Mouse (Mus musculus): ENCODE data around the gene Arl5c. TPM values are rescaled to one million over a fixed set of nuclear protein-coding genes. Genes with fewer than 3 reads are reported as not detected.
A peak's percentile ranks its signal among the peaks of the same experiment; 100 is the strongest.

Gene Arl5c
- polyA plus RNA-seq, 1 experiment from 2014 or later = 9.9 TPM

GRCm38 (mm10) chr11:98003171-98003671, 7.2 kb upstream of the Arl5c start:
- no peaks in the 10 kb centered on the region for H3K9me3 ChIP-seq (ENCODE audit: control insufficient read depth, low read length)
- H3K27ac ChIP-seq (replicated peaks; ENCODE audit: low read depth, low read length) = no peak overlapping the region
- H3K27me3 ChIP-seq (ENCODE audit: control insufficient read depth, insufficient read depth, low read length) = peaks cover 12% of the 10 kb centered on the region
- H3K4me1 ChIP-seq (ENCODE audit: control insufficient read depth, insufficient read depth, low read length) = peaks cover 18% of the 10 kb centered on the region
- ATAC-seq (ENCODE audit: insufficient number of reproducible peaks, low FRiP score, low TSS enrichment, low read depth) (peak; percentile 44; the same call in 1 of the 2 replicates), DNase-seq (ENCODE audit: low spot score) (no peak)
- peak overlapping the region; percentile 5; the same call in 1 of the 2 replicates for H3K4me3 ChIP-seq (ENCODE audit: low read depth, low read length)
- no peaks in the 10 kb centered on the region for H3K36me3 ChIP-seq (ENCODE audit: control insufficient read depth, insufficient read depth, low read length)
- H3K4me2 ChIP-seq (ENCODE audit: low read depth, severe bottlenecking) = peak overlapping the region; percentile 27; the same call in 1 of the 2 replicates
- WGBS = 23% methylated on average over 17 of the region's 17 CpGs
- H3K9ac ChIP-seq (ENCODE audit: low read length) = no peak overlapping the region

DNA sequence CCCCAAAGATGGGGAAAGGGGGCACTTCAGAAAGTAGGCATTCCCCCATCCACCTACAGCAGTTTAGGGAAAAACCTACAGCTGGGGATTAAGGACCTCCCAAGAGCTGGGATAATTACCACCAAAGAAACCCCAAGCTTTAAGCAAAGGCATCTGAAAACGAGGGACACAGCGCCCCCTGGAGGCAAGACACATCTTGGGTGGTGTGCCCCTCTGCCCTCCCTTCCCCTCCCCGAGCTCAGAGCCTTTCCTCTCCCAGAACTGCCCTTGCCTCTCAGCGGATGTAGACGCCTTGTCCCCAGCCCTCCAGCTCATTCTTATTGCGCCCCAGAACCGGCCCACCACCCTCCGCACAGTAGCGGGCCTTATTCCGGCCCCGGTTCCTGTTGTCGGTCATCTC, 6.6 kb upstream of the Arl5c start:
- Histone ChIP-seq H3K4me2 (ENCODE audit: low read depth, severe bottlenecking) (peak overlapping the region; percentile 27), H3K36me3 (ENCODE audit: control insufficient read depth, insufficient read depth, low read length) (no peaks in the 10 kb centered on the region), H3K27me3 (ENCODE audit: control insufficient read depth, insufficient read depth, low read length) (peaks cover 12% of the 10 kb centered on the region), H3K9ac (ENCODE audit: low read length) (no peak overlapping the region), H3K27ac (replicated peaks; ENCODE audit: low read depth, low read length) (no peak overlapping the region), H3K9me3 (ENCODE audit: control insufficient read depth, low read length) (no peaks in the 10 kb centered on the region), H3K4me3 (ENCODE audit: low read depth, low read length) (peak overlapping the region; percentile 5; the same call in 1 of the 2 replicates), H3K4me1 (ENCODE audit: control insufficient read depth, insufficient read depth, low read length) (peaks cover 18% of the 10 kb centered on the region)
- 2% methylated on average over 12 of the region's 12 CpGs for WGBS
- DNase-seq (ENCODE audit: low spot score) (peak; percentile 92), ATAC-seq (ENCODE audit: insufficient number of reproducible peaks, low FRiP score, low TSS enrichment, low read depth) (no peak)

GRCm38 (mm10) chr11:98001986-98002385, 6.0 kb upstream of the Arl5c start:
- no peaks in the 10 kb centered on the region for H3K9me3 ChIP-seq (ENCODE audit: control insufficient read depth, low read length)
- H3K9ac ChIP-seq (ENCODE audit: low read length) = no peak overlapping the region
- H3K36me3 ChIP-seq (ENCODE audit: control insufficient read depth, insufficient read depth, low read length) = no peaks in the 10 kb centered on the region
- no peak overlapping the region for H3K4me3 ChIP-seq (ENCODE audit: low read depth, low read length)
- H3K4me1 ChIP-seq (ENCODE audit: control insufficient read depth, insufficient read depth, low read length) = peaks cover 18% of the 10 kb centered on the region
- ATAC-seq (ENCODE audit: insufficient number of reproducible peaks, low FRiP score, low TSS enrichment, low read depth) (no peak), DNase-seq (ENCODE audit: low spot score) (no peak)
- H3K4me2 ChIP-seq (ENCODE audit: low read depth, severe bottlenecking) = no peak overlapping the region
- H3K27me3 ChIP-seq (ENCODE audit: control insufficient read depth, insufficient read depth, low read length) = peaks cover 12% of the 10 kb centered on the region
- no peak overlapping the region for H3K27ac ChIP-seq (replicated peaks; ENCODE audit: low read depth, low read length)
- 57% methylated on average over 6 of the region's 6 CpGs for WGBS

DNA sequence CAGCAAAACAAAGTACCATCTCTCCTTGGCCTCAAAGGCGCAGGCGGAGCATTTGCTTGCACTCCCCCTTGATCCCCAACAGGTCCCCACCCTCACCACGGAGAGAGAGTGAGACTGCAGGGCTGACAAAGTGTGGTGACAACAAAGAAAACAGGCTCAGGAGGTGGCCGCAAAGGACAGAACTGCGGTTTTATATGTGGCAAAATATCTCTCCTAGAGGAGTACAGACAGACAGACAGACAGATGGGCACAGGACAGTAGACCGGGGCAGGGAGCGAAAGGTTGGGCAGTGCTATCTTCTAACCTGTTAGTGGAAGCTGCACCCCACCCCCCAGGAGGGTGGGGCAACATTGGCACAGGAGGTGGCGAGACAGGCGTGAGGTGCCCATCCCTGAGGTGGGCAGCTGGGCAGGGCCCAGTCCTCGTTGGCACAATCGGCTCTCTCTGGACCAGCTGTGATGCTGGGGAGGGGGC, 5.4 kb upstream of the Arl5c start:
- H3K27ac ChIP-seq (replicated peaks; ENCODE audit: low read depth, low read length) = no peak overlapping the region
- no peaks in the 10 kb centered on the region for H3K36me3 ChIP-seq (ENCODE audit: control insufficient read depth, insufficient read depth, low read length)

GRCm38 (mm10) chr11:98000378-98001140, 4.6 kb upstream of the Arl5c start:
- no peaks in the 10 kb centered on the region for H3K9me3 ChIP-seq (ENCODE audit: control insufficient read depth, low read length)
- 18% methylated on average over 7 of the region's 7 CpGs for WGBS
- no peak for DNase-seq (ENCODE audit: low spot score)
- no peak overlapping the region for H3K9ac ChIP-seq (ENCODE audit: low read length)
- peaks cover 12% of the 10 kb centered on the region for H3K27me3 ChIP-seq (ENCODE audit: control insufficient read depth, insufficient read depth, low read length)
- H3K4me2 ChIP-seq (ENCODE audit: low read depth, severe bottlenecking) = no peak overlapping the region
- no peak for ATAC-seq (ENCODE audit: insufficient number of reproducible peaks, low FRiP score, low TSS enrichment, low read depth)
- H3K4me1 ChIP-seq (ENCODE audit: control insufficient read depth, insufficient read depth, low read length) = peaks cover 18% of the 10 kb centered on the region
- no peaks in the 10 kb centered on the region for H3K36me3 ChIP-seq (ENCODE audit: control insufficient read depth, insufficient read depth, low read length)
- H3K4me3 ChIP-seq (ENCODE audit: low read depth, low read length) = no peak overlapping the region
- H3K27ac ChIP-seq (replicated peaks; ENCODE audit: low read depth, low read length) = no peak overlapping the region

More for the DNA sequence above, 5.4 kb upstream of the Arl5c start:
- 20% methylated on average over 11 of the region's 11 CpGs for WGBS
- H3K27me3 ChIP-seq (ENCODE audit: control insufficient read depth, insufficient read depth, low read length) = peaks cover 12% of the 10 kb centered on the region
- H3K4me2 ChIP-seq (ENCODE audit: low read depth, severe bottlenecking) = no peak overlapping the region
- no peak for DNase-seq (ENCODE audit: low spot score)
- H3K9me3 ChIP-seq (ENCODE audit: control insufficient read depth, low read length) = no peaks in the 10 kb centered on the region
- H3K4me3 ChIP-seq (ENCODE audit: low read depth, low read length) = no peak overlapping the region
- no peak overlapping the region for H3K9ac ChIP-seq (ENCODE audit: low read length)
- peaks cover 18% of the 10 kb centered on the region for H3K4me1 ChIP-seq (ENCODE audit: control insufficient read depth, insufficient read depth, low read length)
- no peak for ATAC-seq (ENCODE audit: insufficient number of reproducible peaks, low FRiP score, low TSS enrichment, low read depth)

DNA sequence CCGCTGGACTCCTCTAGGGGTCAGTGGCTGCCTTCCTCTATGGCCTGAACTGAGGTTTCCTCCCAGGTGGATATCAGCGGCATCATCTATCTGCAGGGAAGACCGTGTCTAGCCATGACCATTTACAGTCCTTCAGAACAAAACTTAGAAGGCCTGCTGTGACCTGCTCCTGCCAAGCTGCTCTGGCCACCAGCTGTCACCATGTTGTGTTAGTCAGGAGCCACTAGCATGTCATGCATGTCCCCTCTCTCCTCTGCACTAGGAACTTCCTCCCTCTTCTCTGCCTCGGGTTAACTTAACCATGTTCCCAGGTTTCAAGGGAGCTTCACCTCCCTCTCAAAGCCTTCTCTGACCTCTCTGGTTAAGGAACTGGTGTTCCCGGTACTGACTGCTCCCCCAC, 3.8 kb upstream of the Arl5c start:
- Histone ChIP-seq H3K4me3 (ENCODE audit: low read depth, low read length) (no peak overlapping the region), H3K27ac (replicated peaks; ENCODE audit: low read depth, low read length) (no peak overlapping the region), H3K27me3 (ENCODE audit: control insufficient read depth, insufficient read depth, low read length) (peaks cover 15% of the 10 kb centered on the region), H3K36me3 (ENCODE audit: control insufficient read depth, insufficient read depth, low read length) (no peaks in the 10 kb centered on the region), H3K9ac (ENCODE audit: low read length) (no peak overlapping the region), H3K4me2 (ENCODE audit: low read depth, severe bottlenecking) (no peak overlapping the region), H3K4me1 (ENCODE audit: control insufficient read depth, insufficient read depth, low read length) (peaks cover 26% of the 10 kb centered on the region), H3K9me3 (ENCODE audit: control insufficient read depth, low read length) (no peaks in the 10 kb centered on the region)
- 60% methylated on average over 5 of the region's 5 CpGs for WGBS
- no peak for ATAC-seq (ENCODE audit: insufficient number of reproducible peaks, low FRiP score, low TSS enrichment, low read depth)
- DNase-seq (ENCODE audit: low spot score) = no peak

DNA sequence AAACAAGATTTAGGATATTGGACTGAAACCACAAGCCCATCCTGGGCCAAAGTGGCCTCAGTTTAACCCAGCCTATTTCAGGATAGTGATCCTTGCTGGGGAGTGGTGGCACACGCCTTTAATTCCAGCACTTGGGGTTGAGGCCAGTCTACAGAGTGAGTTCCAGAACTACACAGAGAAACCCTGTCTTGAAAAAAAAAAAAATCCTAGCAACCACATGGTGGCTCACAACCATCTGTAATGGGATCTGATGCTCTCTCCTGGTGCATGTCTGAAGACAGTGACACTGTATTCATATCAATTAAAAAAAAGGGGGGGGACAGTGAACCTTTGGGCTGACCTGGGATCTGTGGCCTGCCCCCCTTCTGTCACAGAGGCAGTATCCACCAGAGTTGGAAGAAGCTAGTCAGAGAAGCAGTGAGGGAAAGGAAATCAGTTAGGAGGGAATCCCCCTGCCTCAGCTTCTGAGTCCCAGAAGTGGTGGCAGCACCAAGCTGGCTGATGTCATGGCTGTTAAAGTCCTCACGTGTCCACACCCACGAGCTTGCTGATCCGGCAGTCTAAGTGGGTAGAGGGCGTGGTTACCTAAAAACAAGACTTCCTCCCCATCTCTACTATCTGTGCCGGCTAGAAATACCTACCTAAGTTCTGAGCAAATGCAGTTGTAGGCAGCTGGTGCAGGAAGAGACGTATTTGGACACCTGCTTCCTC, 3.1 kb upstream of the Arl5c start:
- no peak overlapping the region for H3K27ac ChIP-seq (replicated peaks; ENCODE audit: low read depth, low read length)
- WGBS = 73% methylated on average over 7 of the region's 7 CpGs
- no peak overlapping the region for H3K4me3 ChIP-seq (ENCODE audit: low read depth, low read length)
- DNase-seq (ENCODE audit: low spot score) (no peak), ATAC-seq (ENCODE audit: insufficient number of reproducible peaks, low FRiP score, low TSS enrichment, low read depth) (no peak)
- H3K9me3 ChIP-seq (ENCODE audit: control insufficient read depth, low read length) = no peaks in the 10 kb centered on the region
- H3K9ac ChIP-seq (ENCODE audit: low read length) = no peak overlapping the region
- H3K36me3 ChIP-seq (ENCODE audit: control insufficient read depth, insufficient read depth, low read length) = no peaks in the 10 kb centered on the region
- H3K27me3 ChIP-seq (ENCODE audit: control insufficient read depth, insufficient read depth, low read length) = peaks cover 16% of the 10 kb centered on the region
- H3K4me1 ChIP-seq (ENCODE audit: control insufficient read depth, insufficient read depth, low read length) = peaks cover 29% of the 10 kb centered on the region
- no peak overlapping the region for H3K4me2 ChIP-seq (ENCODE audit: low read depth, severe bottlenecking)

DNA sequence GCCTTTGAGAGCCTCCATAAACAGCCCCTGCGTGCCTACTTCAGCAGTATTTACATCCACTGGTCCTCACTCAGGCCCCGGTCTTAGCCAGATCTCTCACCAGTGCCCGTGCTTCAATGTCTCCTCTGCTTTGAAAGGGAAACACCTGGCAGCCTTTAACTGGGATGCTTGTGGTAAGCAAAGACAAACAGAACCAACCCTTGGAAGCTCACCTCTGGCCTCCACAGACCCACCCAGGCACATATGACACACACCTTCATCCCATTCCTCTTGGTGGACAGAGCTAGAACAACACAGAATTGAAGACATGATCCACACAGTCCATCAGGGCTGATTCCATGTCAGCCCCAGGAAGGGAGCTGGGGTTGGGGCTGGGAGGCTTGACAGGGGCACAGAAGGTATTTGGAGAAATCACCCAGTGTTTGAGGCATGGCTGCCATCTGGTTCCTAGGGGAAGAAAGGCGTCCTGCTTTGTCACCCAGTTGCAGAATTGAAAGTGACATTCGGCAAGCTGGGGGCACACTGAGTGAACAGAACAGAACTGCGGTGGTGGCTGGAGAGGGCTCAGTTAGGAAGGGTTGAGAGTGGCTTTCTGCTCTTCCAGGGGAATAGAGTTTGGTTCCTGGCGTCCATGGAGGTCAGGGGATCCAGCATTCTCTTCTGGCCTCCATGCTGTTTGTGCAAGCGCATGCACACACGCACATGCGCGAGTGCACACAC, 2.3 kb upstream of the Arl5c start:
- WGBS = 80% methylated on average over 11 of the region's 11 CpGs
- DNase-seq (ENCODE audit: low spot score) (no peak), ATAC-seq (ENCODE audit: insufficient number of reproducible peaks, low FRiP score, low TSS enrichment, low read depth) (no peak)
- Histone ChIP-seq H3K4me3 (ENCODE audit: low read depth, low read length) (no peak overlapping the region), H3K9me3 (ENCODE audit: control insufficient read depth, low read length) (no peaks in the 10 kb centered on the region), H3K4me1 (ENCODE audit: control insufficient read depth, insufficient read depth, low read length) (peaks cover 29% of the 10 kb centered on the region), H3K9ac (ENCODE audit: low read length) (no peak overlapping the region), H3K36me3 (ENCODE audit: control insufficient read depth, insufficient read depth, low read length) (no peaks in the 10 kb centered on the region), H3K27ac (replicated peaks; ENCODE audit: low read depth, low read length) (no peak overlapping the region), H3K4me2 (ENCODE audit: low read depth, severe bottlenecking) (no peak overlapping the region), H3K27me3 (ENCODE audit: control insufficient read depth, insufficient read depth, low read length) (peaks cover 16% of the 10 kb centered on the region)
